Mouse (Mus musculus) myocyte (in vitro differentiated cells): Measurements from ENCODE around the gene Rab9. TPM values are rescaled to one million over a fixed set of nuclear protein-coding genes. Genes with fewer than 3 reads are reported as not detected.

ENCODE experiments used
- H3K27me3 ChIP-seq: one replicate; pipeline ENCODE4 v1.6.1; 2011; ENCODE audit not compliant: control insufficient read depth, insufficient read depth, insufficient read length
- H3K36me3 ChIP-seq: one replicate; pipeline ENCODE4 v1.6.1; 2011; ENCODE audit not compliant: control insufficient read depth, insufficient read depth
- H3K4me2 ChIP-seq: one replicate; pipeline ENCODE4 v1.6.1; 2011; ENCODE audit warnings: low read depth, control low read depth
- H3K4me3 ChIP-seq: one replicate; pipeline ENCODE4 v1.5.1; 2011; ENCODE audit warnings: mild to moderate bottlenecking, control low read depth, moderate library complexity
- H3K79me2 ChIP-seq: one replicate; pipeline ENCODE4 v1.6.1; 2011; ENCODE audit not compliant: control insufficient read depth, insufficient read depth
- H3ac ChIP-seq: one replicate; pipeline ENCODE4 v1.6.1; 2011; ENCODE audit not compliant: control insufficient read depth, insufficient read length
- CEBPB ChIP-seq: IDR thresholded peaks from 2 replicates; pipeline ENCODE4 v1.6.1; 2011; ENCODE audit warnings: mild to moderate bottlenecking, moderate library complexity; ENCODE audit not compliant: poor library complexity, insufficient read depth, severe bottlenecking
- E2F4 ChIP-seq: IDR thresholded peaks from one replicate; pipeline ENCODE4 v1.6.1; 2011; ENCODE audit warnings: mild to moderate bottlenecking, control low read depth, moderate library complexity; ENCODE audit not compliant: insufficient read depth
- MAX ChIP-seq: IDR thresholded peaks from one replicate; pipeline ENCODE4 v1.6.1; 2011; ENCODE audit warnings: low read depth, mild to moderate bottlenecking, control low read depth
- MYOD1 ChIP-seq, 3 experiments: IDR thresholded peaks; one replicate each; pipeline ENCODE4 v1.6.1; 2011; ENCODE audit warnings: control low read depth in 2 of 3, low read depth in 2 of 3, mild to moderate bottlenecking in 2 of 3, moderate library complexity in 1 of 3; ENCODE audit not compliant: insufficient read length in 2 of 3, control insufficient read depth in 1 of 3
- MYOG ChIP-seq, 3 experiments: IDR thresholded peaks; one replicate each; pipeline ENCODE4 v1.6.1; 2011; ENCODE audit warnings: control low read depth in 2 of 3, low read depth in 2 of 3, mild to moderate bottlenecking in 2 of 3; ENCODE audit not compliant: insufficient read length in 2 of 3, control insufficient read depth in 1 of 3, insufficient read depth in 1 of 3
- POLR2A ChIP-seq: IDR thresholded peaks from one replicate; pipeline ENCODE4 v1.6.1; 2011; ENCODE audit warnings: low read depth, mild to moderate bottlenecking, control low read depth, moderate library complexity; ENCODE audit not compliant: insufficient read length
- POLR2AphosphoS2 ChIP-seq: IDR thresholded peaks from one replicate; pipeline ENCODE4 v1.6.1; 2011; ENCODE audit warnings: low read depth, control low read depth; ENCODE audit not compliant: insufficient read length
- REST ChIP-seq: IDR thresholded peaks from one replicate; pipeline ENCODE4 v1.6.1; 2011; ENCODE audit warnings: mild to moderate bottlenecking, control low read depth, moderate library complexity; ENCODE audit not compliant: insufficient read depth, insufficient read length
- SRF ChIP-seq: IDR thresholded peaks from one replicate; pipeline ENCODE4 v1.6.1; 2011; ENCODE audit warnings: low read depth; ENCODE audit not compliant: control insufficient read depth, insufficient read length
- TCF12 ChIP-seq: IDR thresholded peaks from one replicate; pipeline ENCODE4 v1.6.1; 2011; ENCODE audit warnings: mild to moderate bottlenecking, control low read depth; ENCODE audit not compliant: poor library complexity, insufficient read depth, severe bottlenecking
- TCF3 ChIP-seq: IDR thresholded peaks from one replicate; pipeline ENCODE4 v1.6.1; 2011; ENCODE audit warnings: low read depth, control low read depth; ENCODE audit not compliant: insufficient read length
- USF1 ChIP-seq: IDR thresholded peaks from one replicate; pipeline ENCODE4 v1.6.1; 2011; ENCODE audit warnings: low read depth, mild to moderate bottlenecking, control low read depth, moderate library complexity
- polyA plus RNA-seq: library from polyadenylated mRNA; unstranded; fragments of >200 nt; fragmentation: generic; extraction: Trizol; gene quantifications from one replicate; pipeline ENCODE4 v1.2.1, GENCODE M21; 2012; ENCODE audit warnings: missing spikeins

Gene Rab9
- polyA plus RNA-seq, 1 experiment = 20.8 TPM

DNA sequence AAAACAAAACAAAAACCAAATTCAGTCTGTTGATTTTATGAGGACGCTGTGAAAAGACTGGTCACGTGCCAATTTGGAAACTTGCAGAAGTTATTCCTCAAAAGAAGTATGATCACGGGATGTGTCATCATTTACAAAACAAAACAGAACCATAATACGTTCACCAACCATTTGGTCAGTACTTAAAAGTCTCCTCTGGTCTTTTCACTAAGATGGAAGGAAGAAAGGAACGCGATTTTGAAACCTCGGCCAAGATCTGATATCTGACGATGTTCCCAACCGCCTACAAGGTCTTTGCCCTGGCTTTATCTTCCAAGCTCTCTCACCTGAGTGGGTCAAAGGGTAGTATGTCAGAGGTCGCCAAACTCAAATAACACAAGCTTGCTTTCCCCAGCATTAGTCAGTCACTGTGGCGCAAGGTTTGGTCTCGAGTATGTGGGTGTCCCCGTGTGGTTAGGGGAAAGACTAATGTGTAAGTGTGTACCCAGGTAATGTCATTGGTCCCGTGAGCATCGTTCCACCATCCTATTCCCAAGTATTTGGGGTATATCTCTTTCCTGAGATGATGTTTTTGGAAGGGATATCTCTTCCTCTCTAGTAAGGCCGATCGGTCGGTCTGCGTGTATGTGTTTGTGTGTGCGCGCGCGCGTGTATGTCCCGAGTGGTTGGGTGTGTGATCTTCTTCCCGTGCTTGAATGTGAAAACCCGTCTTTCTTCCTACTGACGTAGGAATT is 869 bp downstream of the Rab9 start:
- peaks cover 53% of the 10 kb centered on the region for H3K79me2 ChIP-seq
- peak overlapping the region; percentile 69 for H3K4me3 ChIP-seq
- peak overlapping the region; percentile 66 for H3K4me2 ChIP-seq
- no peaks in the 10 kb centered on the region for H3K36me3 ChIP-seq
- TF ChIP-seq USF1 (peak; percentile 80), TCF3 (no peak)
- peak overlapping the region; percentile 12 for H3ac ChIP-seq
- H3K27me3 ChIP-seq = no peaks in the 10 kb centered on the region

DNA sequence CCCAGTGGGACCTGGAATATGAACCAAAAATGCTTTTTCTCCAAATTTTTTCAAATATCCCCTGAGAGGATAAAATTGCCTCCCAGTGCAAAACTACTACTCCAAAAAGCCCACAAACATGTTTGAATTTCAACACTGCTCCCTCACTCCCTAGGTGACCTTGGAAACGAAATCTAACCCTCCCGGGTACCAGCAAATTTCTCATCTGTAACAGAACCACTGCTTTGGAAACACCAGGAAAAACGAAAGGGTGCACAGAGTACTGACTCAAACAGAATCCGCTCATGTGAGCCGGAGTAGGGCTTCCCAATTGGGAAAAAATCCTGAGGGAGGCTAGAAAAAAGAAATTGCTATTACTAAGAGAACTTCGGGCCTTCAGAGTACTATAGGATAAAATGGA is 2.3 kb downstream of the Rab9 start:
- H3K4me2 ChIP-seq = peak overlapping the region; percentile 66
- peaks cover 66% of the 10 kb centered on the region for H3K79me2 ChIP-seq
- H3ac ChIP-seq = no peak overlapping the region
- no peaks in the 10 kb centered on the region for H3K27me3 ChIP-seq
- TF ChIP-seq SRF (no peak), E2F4 (no peak), MYOG (IDR thresholded peaks at IDR 0.05; ENCODE audit: control insufficient read depth in 1 of 3, insufficient read depth in 1 of 3, insufficient read length in 2 of 3, low read depth in 2 of 3) (no peak), POLR2A (no peak), REST (no peak), POLR2AphosphoS2 (no peak)
- H3K4me3 ChIP-seq = no peak overlapping the region
- H3K36me3 ChIP-seq = no peaks in the 10 kb centered on the region

DNA sequence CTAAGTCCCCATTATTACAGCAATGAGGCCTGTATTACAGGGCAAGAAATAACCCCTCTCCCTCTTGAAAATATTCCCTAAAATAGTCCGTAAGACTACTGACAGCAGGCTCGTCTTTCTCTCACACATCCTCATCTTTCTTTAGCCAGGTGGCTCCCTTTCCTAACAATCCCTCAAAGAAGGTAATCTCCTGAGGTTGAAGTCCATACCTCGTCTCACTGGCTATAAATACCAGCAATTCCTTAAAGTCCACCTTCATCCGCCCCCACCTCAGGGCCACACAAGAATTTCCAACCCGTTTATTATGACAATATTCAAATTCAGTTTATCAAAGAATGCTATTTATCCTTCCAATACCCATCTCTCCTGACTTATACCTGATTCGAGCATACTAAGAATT is 7.1 kb downstream of the Rab9 start:
- no peak overlapping the region for H3ac ChIP-seq
- peaks cover 97% of the 10 kb centered on the region for H3K79me2 ChIP-seq
- H3K27me3 ChIP-seq = no peaks in the 10 kb centered on the region
- TF ChIP-seq TCF12 (no peak), REST (no peak), POLR2AphosphoS2 (no peak), MYOG (IDR thresholded peaks at IDR 0.05; ENCODE audit: control insufficient read depth in 1 of 3, insufficient read depth in 1 of 3, insufficient read length in 2 of 3, low read depth in 2 of 3) (no peak), SRF (no peak), MAX (no peak), CEBPB (no peak), E2F4 (no peak), USF1 (no peak), TCF3 (no peak), MYOD1 (IDR thresholded peaks at IDR 0.05; ENCODE audit: control insufficient read depth in 1 of 3, insufficient read length in 2 of 3, low read depth in 2 of 3) (no peak), POLR2A (no peak)
- H3K4me2 ChIP-seq = no peak overlapping the region
- H3K4me3 ChIP-seq = no peak overlapping the region
- no peaks in the 10 kb centered on the region for H3K36me3 ChIP-seq

DNA sequence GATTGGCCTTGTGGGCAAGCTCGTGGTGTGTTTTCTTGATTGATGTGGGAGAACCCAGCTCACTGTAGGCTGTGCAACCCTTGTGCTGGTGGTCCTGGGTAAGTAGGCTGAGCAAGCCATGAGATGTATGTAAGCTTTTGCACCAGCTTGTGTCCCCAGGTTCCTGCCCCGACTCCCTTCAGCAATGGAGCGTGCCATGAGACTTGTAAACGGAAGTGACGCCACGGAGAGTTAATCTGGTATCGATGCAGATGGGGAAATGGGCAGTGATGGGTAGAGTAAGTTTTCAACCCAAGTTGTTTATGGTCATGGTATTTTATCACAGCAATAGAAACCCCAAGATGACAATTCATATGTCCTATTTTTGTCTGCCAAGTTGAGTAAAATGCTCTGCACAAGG is 11.3 kb downstream of the Rab9 start:
- Histone ChIP-seq H3K36me3 (no peaks in the 10 kb centered on the region), H3K4me3 (no peak overlapping the region), H3K27me3 (no peaks in the 10 kb centered on the region), H3ac (no peak overlapping the region), H3K4me2 (no peak overlapping the region), H3K79me2 (peaks cover 87% of the 10 kb centered on the region)
- TF ChIP-seq SRF (no peak), POLR2A (no peak), CEBPB (no peak), TCF3 (no peak), MYOG (IDR thresholded peaks at IDR 0.05; ENCODE audit: control insufficient read depth in 1 of 3, insufficient read depth in 1 of 3, insufficient read length in 2 of 3, low read depth in 2 of 3) (no peak), REST (no peak), POLR2AphosphoS2 (no peak), TCF12 (no peak), E2F4 (no peak), USF1 (no peak), MYOD1 (IDR thresholded peaks at IDR 0.05; ENCODE audit: control insufficient read depth in 1 of 3, insufficient read length in 2 of 3, low read depth in 2 of 3) (no peak)

GRCm38 (mm10) chrX:166455525-166455924 is 24.1 kb downstream of the Rab9 start:
- Histone ChIP-seq H3K4me2 (no peak overlapping the region), H3ac (no peak overlapping the region), H3K36me3 (no peaks in the 10 kb centered on the region), H3K4me3 (no peak overlapping the region), H3K27me3 (no peaks in the 10 kb centered on the region), H3K79me2 (peaks cover 12% of the 10 kb centered on the region)
- TF ChIP-seq E2F4 (no peak), TCF3 (no peak), POLR2AphosphoS2 (no peak), MAX (no peak), MYOG (IDR thresholded peaks at IDR 0.05; ENCODE audit: control insufficient read depth in 1 of 3, insufficient read depth in 1 of 3, insufficient read length in 2 of 3, low read depth in 2 of 3) (no peak), USF1 (no peak), CEBPB (no peak), MYOD1 (IDR thresholded peaks at IDR 0.05; ENCODE audit: control insufficient read depth in 1 of 3, insufficient read length in 2 of 3, low read depth in 2 of 3) (no peak), SRF (no peak), TCF12 (no peak), POLR2A (no peak), REST (no peak)
